Mouse (Mus musculus) midbrain, postnatal 0 days (tissue): ENCODE data around the gene Kiss1. TPM values are rescaled to one million over a fixed set of nuclear protein-coding genes. Genes with fewer than 3 reads are reported as not detected.
A peak's percentile ranks its signal among the peaks of the same experiment; 100 is the strongest.

Source experiments
- ATAC-seq: fragments of 200-750 bp; cut with Nextera tagmentation; 2 replicates; pipeline ENCODE4 v1.8.0; 2017; ENCODE audit warnings: moderate number of reproducible peaks, mild to moderate bottlenecking, moderate TSS enrichment, moderate library complexity; ENCODE audit not compliant: low FRiP score
- DNase-seq: peaks from one replicate; pipeline ENCODE4 v3.0.0-alpha.2; 2015; ENCODE audit warnings: low spot score
- H3K27ac ChIP-seq: fragments of 300-500 bp; sonication (generic); 2 replicates; pipeline ENCODE4 v1.5.1; 2014; ENCODE audit warnings: low read depth, mild to moderate bottlenecking, low read length, mixed read lengths
- H3K27me3 ChIP-seq: fragments of 300-500 bp; sonication (generic); 2 replicates; pipeline ENCODE4 v1.6.1; 2014; ENCODE audit warnings: low read length, control low read depth, mixed read lengths; ENCODE audit not compliant: insufficient read depth
- H3K36me3 ChIP-seq: fragments of 300-500 bp; sonication (generic); 2 replicates; pipeline ENCODE4 v1.6.1; 2014; ENCODE audit warnings: low read length, control low read depth, mixed read lengths; ENCODE audit not compliant: insufficient read depth
- H3K4me1 ChIP-seq: fragments of 300-500 bp; sonication (generic); 2 replicates; pipeline ENCODE4 v1.6.1; 2014; ENCODE audit warnings: mild to moderate bottlenecking, control low read depth, antibody characterized with exemption, low read length, mixed read lengths; ENCODE audit not compliant: insufficient read depth
- H3K4me2 ChIP-seq: fragments of 300-500 bp; sonication (generic); 2 replicates; pipeline ENCODE4 v1.6.1; 2014; ENCODE audit warnings: low read depth, mild to moderate bottlenecking, low read length, mixed read lengths; ENCODE audit not compliant: poor library complexity, severe bottlenecking
- H3K4me3 ChIP-seq: fragments of 300-500 bp; sonication (generic); 2 replicates; pipeline ENCODE4 v1.5.1; 2014; ENCODE audit warnings: low read depth, mild to moderate bottlenecking, low read length, moderate library complexity
- H3K9ac ChIP-seq: fragments of 300-500 bp; sonication (generic); replicated peaks from 2 replicates; pipeline ENCODE4 v1.6.1; 2014; ENCODE audit warnings: mild to moderate bottlenecking, low read length, moderate library complexity, mixed read lengths; ENCODE audit not compliant: poor library complexity, severe bottlenecking
- H3K9me3 ChIP-seq: fragments of 300-500 bp; sonication (generic); 2 replicates; pipeline ENCODE4 v1.6.1; 2016; ENCODE audit warnings: low read length, control low read depth
- CTCF ChIP-seq: IDR thresholded peaks from 2 replicates; pipeline ENCODE4 v1.5.1; 2016; ENCODE audit warnings: antibody characterized with exemption, mild to moderate bottlenecking
- WGBS: fragments of 180-500 bp; shearing (Covaris S2); extraction: QIAGEN DNeasy Blood & Tissue Kit; methylation state at CpG from one replicate; pipeline ENCODE4 v1.1.7; 2014; 5-methylcytosine and 5-hydroxymethylcytosine counted together
- polyA plus RNA-seq: library from polyadenylated mRNA; unstranded; fragments of >200 nt; fragmentation: Nextera tagmentation; extraction: Ambion mirVana; gene quantifications from 2 replicates; pipeline ENCODE4 v1.2.1, GENCODE M21; 2015
- total RNA-seq: library from RNA; depleted of rRNA; stranded (reverse); fragments of >200 nt; gene quantifications from 2 replicates; pipeline ENCODE4 v1.2.3, GENCODE M21; 2014; rRNA removed

The Kiss1 gene
- total RNA-seq (not detected in 2 replicates), polyA plus RNA-seq (0.47 and 2.6 TPM in 2 replicates)

DNA sequence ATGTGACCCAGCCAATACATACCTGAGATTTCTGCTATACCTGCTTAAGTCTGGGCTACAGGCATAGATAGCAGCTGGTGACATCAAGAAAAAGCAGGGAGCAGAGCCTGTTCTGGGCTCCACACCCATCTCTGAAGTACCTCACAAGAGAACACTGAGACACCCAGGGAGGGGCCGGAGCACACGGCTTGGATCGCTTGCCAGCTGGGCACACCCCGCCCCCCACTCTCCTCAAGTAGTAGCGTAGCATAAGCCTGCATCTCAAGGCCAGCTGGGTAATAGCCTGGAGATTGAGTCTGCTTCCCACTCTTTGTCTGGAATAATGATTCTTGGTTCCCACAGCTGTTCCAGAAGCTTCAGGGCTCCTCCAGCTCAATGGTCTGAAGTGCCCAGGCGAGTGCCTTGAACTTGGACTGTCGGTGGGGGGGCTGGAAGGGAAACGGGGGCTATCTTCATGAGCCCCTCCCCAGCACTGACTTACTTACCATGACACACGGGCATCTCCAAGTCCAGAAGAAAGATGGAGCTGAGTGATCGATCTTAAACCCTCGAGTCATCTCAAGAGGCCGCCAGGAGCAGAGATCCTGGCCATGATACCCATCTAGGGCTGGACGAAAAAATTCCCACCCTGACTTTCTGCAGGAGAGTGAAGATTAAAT is at the start of gene Kiss1:
Gene Kiss1, plus strand, starts transcription at position 609 of the 659 bp plus-strand sequence.
- no peaks in the 10 kb centered on the region for H3K9me3 ChIP-seq
- no peak for TF ChIP-seq CTCF
- H3K4me3 ChIP-seq = no peak within 1 kb of the TSS
- 82% methylated on average over 13 of the region's 13 CpGs for WGBS
- no peaks in the 10 kb centered on the region for H3K36me3 ChIP-seq
- DNase-seq (no peak), ATAC-seq (no peak)
- no peaks in the 10 kb centered on the region for H3K27me3 ChIP-seq
- H3K27ac ChIP-seq = no peak within 1 kb of the TSS
- H3K4me2 ChIP-seq = no peak within 1 kb of the TSS
- no peak within 1 kb of the TSS for H3K9ac ChIP-seq
- H3K4me1 ChIP-seq = no peaks in the 10 kb centered on the region

DNA sequence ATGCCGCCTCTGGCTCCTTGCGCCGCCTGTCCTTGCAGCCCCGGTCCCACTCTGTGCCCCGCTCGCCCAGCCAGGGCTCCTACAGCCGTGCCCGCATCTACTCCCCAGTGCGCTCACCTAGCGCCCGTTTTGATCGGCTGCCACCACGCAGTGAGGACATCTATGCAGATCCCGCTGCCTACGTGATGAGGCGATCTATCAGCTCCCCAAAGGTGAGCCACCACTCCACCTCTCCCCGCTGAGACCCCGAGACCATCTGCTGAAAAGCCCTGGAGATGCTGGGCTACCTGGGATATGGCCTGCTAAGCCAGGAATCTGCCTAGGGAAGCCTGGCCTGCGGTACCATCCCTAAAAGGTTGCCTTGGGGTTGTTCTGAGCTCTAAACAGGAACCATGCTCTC is 47.5 kb upstream of the Kiss1 start:
- no peak overlapping the region for H3K4me3 ChIP-seq
- H3K36me3 ChIP-seq = peaks cover 54% of the 10 kb centered on the region
- no peaks in the 10 kb centered on the region for H3K27me3 ChIP-seq
- no peaks in the 10 kb centered on the region for H3K9me3 ChIP-seq
- H3K9ac ChIP-seq = 0 out of 2 replicates have a peak overlapping the region, but pooled peaks have one; percentile 33
- no peaks in the 10 kb centered on the region for H3K4me1 ChIP-seq
- no peak for DNase-seq
- no peak overlapping the region for H3K27ac ChIP-seq
- no peak overlapping the region for H3K4me2 ChIP-seq
- WGBS = 91% methylated on average over 19 of the region's 19 CpGs
- no peak for ATAC-seq
- no peak for TF ChIP-seq CTCF

DNA sequence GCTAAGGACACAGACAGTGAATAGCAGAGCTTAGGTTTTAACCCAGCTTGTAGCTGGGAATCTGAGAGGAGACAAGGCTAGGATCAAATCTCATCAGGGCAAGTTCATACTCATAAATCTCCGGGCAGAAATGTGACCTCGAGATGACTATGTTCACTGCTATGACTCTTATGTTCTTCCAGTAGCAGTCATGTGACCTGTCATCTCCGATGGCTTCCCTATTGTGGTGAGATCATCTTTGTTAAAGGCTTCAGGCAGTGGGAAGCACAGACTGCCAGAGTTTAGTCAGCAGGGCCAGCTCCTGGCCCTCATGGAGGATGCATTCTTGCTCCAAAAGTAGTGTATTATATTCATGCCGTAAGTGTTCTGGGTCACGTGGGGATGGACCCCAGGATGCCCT is 44.7 kb upstream of the Kiss1 start:
- WGBS = 66% methylated on average over 5 of the region's 5 CpGs
- ATAC-seq (no peak), DNase-seq (no peak)
- Histone ChIP-seq H3K9ac (no peak overlapping the region), H3K4me3 (no peak overlapping the region), H3K36me3 (peaks cover 58% of the 10 kb centered on the region), H3K27me3 (no peaks in the 10 kb centered on the region), H3K4me1 (no peaks in the 10 kb centered on the region), H3K27ac (no peak overlapping the region), H3K9me3 (no peaks in the 10 kb centered on the region), H3K4me2 (no peak overlapping the region)
- TF ChIP-seq CTCF = no peak

DNA sequence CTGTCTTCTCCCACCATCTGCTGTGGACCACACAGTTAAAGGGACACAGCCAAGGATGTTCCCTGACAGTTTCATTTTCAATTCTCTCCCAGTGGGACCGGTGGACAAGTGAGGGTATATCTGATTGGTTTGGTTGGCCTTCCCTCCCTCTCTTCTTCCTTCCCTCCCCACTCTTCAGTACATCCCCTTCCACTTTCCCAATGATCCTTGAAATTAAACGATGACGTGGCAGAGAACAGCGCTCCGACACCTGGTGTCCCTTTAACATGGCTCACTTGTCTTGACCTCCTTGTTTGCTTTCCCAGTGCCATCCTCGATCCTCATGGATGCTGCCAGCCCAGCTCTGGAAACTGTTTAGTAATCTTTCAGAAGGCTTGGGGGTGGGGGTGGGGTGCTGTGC is 43.1 kb upstream of the Kiss1 start:
- Histone ChIP-seq H3K9me3 (no peaks in the 10 kb centered on the region), H3K4me3 (no peak overlapping the region), H3K9ac (no peak overlapping the region), H3K27ac (no peak overlapping the region), H3K4me2 (no peak overlapping the region), H3K27me3 (no peaks in the 10 kb centered on the region), H3K36me3 (peaks cover 57% of the 10 kb centered on the region), H3K4me1 (no peaks in the 10 kb centered on the region)
- ATAC-seq (no peak), DNase-seq (peak; percentile 47)
- no peak for TF ChIP-seq CTCF
- WGBS = 81% methylated on average over 6 of the region's 6 CpGs

DNA sequence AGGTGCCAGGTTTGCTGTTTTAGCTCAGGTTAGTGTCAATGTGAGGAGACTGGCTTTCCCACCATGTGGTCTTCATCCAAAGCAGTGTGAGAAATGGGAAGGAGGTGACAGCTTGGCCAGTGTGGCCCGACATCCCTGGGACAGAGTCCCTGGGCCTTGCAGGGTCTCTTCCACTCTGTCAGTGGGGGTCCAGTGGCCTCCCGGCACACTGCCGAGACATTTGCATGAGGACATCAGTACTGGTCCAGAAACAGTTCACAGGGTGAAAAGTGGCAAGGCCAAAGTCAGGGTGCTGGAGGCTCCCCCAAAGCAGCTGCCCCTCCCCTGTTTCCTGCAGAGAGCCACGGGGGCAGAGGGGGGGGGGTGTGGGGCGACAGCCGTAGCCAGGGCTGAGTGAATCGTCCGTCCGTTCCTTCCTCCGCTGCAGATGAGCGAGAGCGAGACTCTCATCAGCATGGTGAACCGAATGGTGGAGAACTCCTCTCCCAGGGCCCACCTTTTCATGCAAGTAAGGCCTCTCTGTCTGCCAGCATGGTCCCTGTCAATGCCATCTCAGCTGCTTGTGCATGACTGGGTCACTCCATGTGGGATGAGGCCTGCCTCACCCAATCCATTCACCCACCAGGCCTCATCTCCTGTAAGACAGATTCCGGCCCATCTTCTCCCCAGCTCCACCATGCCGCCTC is 42.6 kb upstream of the Kiss1 start:
- TF ChIP-seq CTCF = no peak
- no peak for DNase-seq
- Histone ChIP-seq H3K27ac (0 out of 2 replicates have a peak overlapping the region, but pooled peaks have one; percentile 38), H3K9ac (0 out of 2 replicates have a peak overlapping the region, but pooled peaks have one; percentile 29), H3K27me3 (no peaks in the 10 kb centered on the region), H3K4me3 (no peak overlapping the region), H3K4me1 (no peaks in the 10 kb centered on the region), H3K36me3 (peaks cover 53% of the 10 kb centered on the region), H3K9me3 (no peaks in the 10 kb centered on the region), H3K4me2 (no peak overlapping the region)
- 61% methylated on average over 15 of the region's 15 CpGs for WGBS
- ATAC-seq = no peak

DNA sequence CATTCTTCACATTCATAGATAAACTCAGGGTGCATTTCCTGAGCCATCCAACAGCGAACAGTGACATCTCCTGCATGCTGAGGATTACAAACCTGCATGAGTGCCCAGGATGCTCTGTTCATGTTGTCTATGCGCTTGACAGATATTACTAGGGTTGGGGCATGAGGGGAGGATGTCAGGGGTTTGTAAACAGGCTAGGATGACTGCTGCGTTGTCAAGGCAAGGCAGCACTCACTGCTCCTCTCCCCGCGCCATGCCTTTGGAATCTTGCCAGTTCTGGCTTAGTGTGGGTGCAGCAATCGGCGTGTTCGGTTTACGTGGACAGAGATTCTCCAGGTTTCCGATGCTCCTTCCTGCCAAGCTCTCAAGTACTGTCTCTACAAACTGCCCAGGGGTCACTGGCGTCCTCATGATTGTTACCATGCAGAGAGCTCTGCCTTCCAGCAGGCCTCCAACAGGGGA is 42.0 kb upstream of the Kiss1 start:
- no peaks in the 10 kb centered on the region for H3K27me3 ChIP-seq
- no peak overlapping the region for H3K4me3 ChIP-seq
- H3K9ac ChIP-seq = 0 out of 2 replicates have a peak overlapping the region, but pooled peaks have one; percentile 29
- H3K4me1 ChIP-seq = no peaks in the 10 kb centered on the region
- no peak overlapping the region for H3K4me2 ChIP-seq
- H3K27ac ChIP-seq = no peak overlapping the region
- TF ChIP-seq CTCF = peak; percentile 21
- peak; percentile 27 for DNase-seq
- H3K36me3 ChIP-seq = peaks cover 47% of the 10 kb centered on the region
- 60% methylated on average over 11 of the region's 11 CpGs for WGBS
- no peaks in the 10 kb centered on the region for H3K9me3 ChIP-seq
- 0 out of 2 replicates have a peak, but pooled peaks have one; percentile 35 for ATAC-seq
